Mouse (Mus musculus) heart, adult 2 months (tissue): ENCODE results near the gene Tmem181a. TPM values are rescaled to one million over a fixed set of nuclear protein-coding genes. Genes with fewer than 3 reads are reported as not detected.
"Not testable (repeated sequence)": the region's sequence is repeated elsewhere in the genome, so short reads cannot be mapped to it uniquely, and the experiment has no call there.

Experiments
- DNase-seq, 2 experiments: peaks; one replicate each; pipeline ENCODE4 v3.0.0; 2021
- H3K27ac ChIP-seq: fragments of 200-600 bp; 2 replicates; pipeline ENCODE4 v1.8.1; 2022
- H3K27me3 ChIP-seq: fragments of 200-500 bp; 2 replicates; pipeline ENCODE4 v1.6.1; 2012; ENCODE audit warnings: mild to moderate bottlenecking, low read length, inconsistent platforms, mixed read lengths; ENCODE audit not compliant: control insufficient read depth, insufficient read depth
- H3K36me3 ChIP-seq: fragments of 200-500 bp; 2 replicates; pipeline ENCODE4 v1.6.1; 2012; ENCODE audit warnings: low read length, inconsistent platforms; ENCODE audit not compliant: control insufficient read depth, insufficient read depth
- H3K4me1 ChIP-seq: fragments of 200-500 bp; 2 replicates; pipeline ENCODE4 v1.6.1; 2011; ENCODE audit warnings: low read length; ENCODE audit not compliant: control insufficient read depth, insufficient read depth
- H3K4me3 ChIP-seq: fragments of 200-600 bp; 2 replicates; pipeline ENCODE4 v1.8.1; 2022
- H3K79me2 ChIP-seq: fragments of 200-500 bp; replicated peaks from 2 replicates; pipeline ENCODE4 v1.6.1; 2012; ENCODE audit warnings: mild to moderate bottlenecking, inconsistent platforms, low read length, moderate library complexity, mixed read lengths; ENCODE audit not compliant: control insufficient read depth, insufficient read depth
- H3K9ac ChIP-seq: fragments of 200-500 bp; 2 replicates; pipeline ENCODE4 v1.6.1; 2012; ENCODE audit warnings: low read depth, mild to moderate bottlenecking, control low read depth, inconsistent platforms, low read length, mixed read lengths
- WGBS: fragments of 180-500 bp; shearing (Covaris S2); methylation state at CpG from one replicate; pipeline ENCODE4 v1.1.7; 2018; 5-methylcytosine and 5-hydroxymethylcytosine counted together
- intact Hi-C: fragments of 180-260 bp; cut with DNase I; formaldehyde crosslinking; loops from one replicate; pipeline ENCODE4 v1.15.1; 2025
- polyA plus RNA-seq: library from polyadenylated mRNA; depleted of rRNA; stranded (reverse); fragments of >200 nt; gene quantifications from 2 replicates; pipeline ENCODE4 v1.2.3, GENCODE M21; 2012; rRNA removed
- total RNA-seq, 2 experiments: library from RNA; stranded (reverse); gene quantifications; 2 replicates each; pipeline ENCODE4 v1.2.3; 2021

Gene Tmem181a
- total and polyA plus RNA-seq, 3 experiments = 7.0 to 10.2 (median 8.1) TPM

DNA sequence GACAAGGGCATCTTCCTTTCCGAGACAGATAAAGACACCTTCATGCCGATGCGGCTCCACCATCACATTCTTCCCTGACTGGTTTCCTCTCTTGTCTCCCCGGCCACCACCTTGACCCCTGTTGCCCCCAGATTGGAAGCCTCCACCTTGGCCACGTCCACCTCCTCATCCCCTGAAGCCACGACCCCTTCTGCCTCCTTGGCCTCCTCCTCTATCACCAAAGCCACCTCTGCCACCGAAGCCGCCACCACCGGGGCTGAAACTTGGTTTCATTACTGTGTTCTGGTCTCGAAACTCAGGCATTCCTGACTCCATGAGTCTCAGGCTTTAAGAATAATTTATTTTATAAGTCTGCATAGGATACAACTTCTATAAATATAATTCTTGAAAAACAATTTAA, 98.6 kb downstream of the Tmem181a start:
- H3K4me3 ChIP-seq, H3K9ac ChIP-seq, intact Hi-C loops, H3K27ac ChIP-seq, H3K27me3 ChIP-seq, H3K4me1 ChIP-seq, DNase-seq, H3K79me2 ChIP-seq, H3K36me3 ChIP-seq: not testable (repeated sequence)
- WGBS = 81% methylated on average over 10 of the region's 10 CpGs

Other genes starting within 250 kb of the Tmem181a start
- gene Serac1, start 177.1 kb upstream of the Tmem181a start, total RNA-seq = 1 to 10 TPM; 7.0 to 8.6 TPM
- gene Serac1, start 177.1 kb upstream of the Tmem181a start, polyA plus RNA-seq = 5.7 and 11.5 TPM in 2 replicates
- 10 to 100 TPM; 54.6 to 64.7 TPM for gene Gtf2h5, start 177.1 kb upstream of the Tmem181a start, total RNA-seq
- 25.5 and 36.3 TPM in 2 replicates for gene Gtf2h5, start 177.1 kb upstream of the Tmem181a start, polyA plus RNA-seq
- gene Tulp4, start 150.4 kb upstream of the Tmem181a start, total RNA-seq = 100 to 1,000 TPM in 1 of 2 experiments, 10 to 100 TPM in 1; 97.2 to 112 TPM
- gene Tulp4, start 150.4 kb upstream of the Tmem181a start, polyA plus RNA-seq = 31.2 and 37.8 TPM in 2 replicates
- 1 to 10 TPM in 1 of 2 experiments, under 1 TPM in 1; 0.52 to 1.1 TPM for gene Dynlt1a, start 60.6 kb downstream of the Tmem181a start, total RNA-seq
- 1.1 and 1.2 TPM in 2 replicates for gene Dynlt1a, start 60.6 kb downstream of the Tmem181a start, polyA plus RNA-seq
- gene Dynlt1b, start 173.3 kb downstream of the Tmem181a start, total RNA-seq = 10 to 100 TPM; 34.2 to 42.1 TPM
- gene Dynlt1b, start 173.3 kb downstream of the Tmem181a start, polyA plus RNA-seq = 113 and 143 TPM in 2 replicates